ENCODE assay signal across 19 mouse cellular contexts in genomic region chr9:97639967-97640549, GRCm38 (mm10).
DNase-seq lines count a peak whose midpoint lies in the region; ATAC-seq and TF ChIP-seq lines count a peak whose summit lies in the region.
"Had no signal": no experiment of that assay in that cellular context is flagged by ENCODE, and none has a peak within 500 bp of the region (broad histone marks: within the 10 kb centered on the region; RNA-seq: fewer than 3 reads in every experiment).

No protein-coding gene starts in this region.

- no peaks in the 10 kb centered on the region for H3K4me1 ChIP-seq in lung, adult 2 months (ENCODE audit: control insufficient read depth, insufficient read depth, low read length)
- no peaks in the 10 kb centered on the region for H3K4me1 ChIP-seq in intestine, embryonic 16.5 days (ENCODE audit: control insufficient read depth, insufficient read depth, low read length)
- peaks cover 4% of the 10 kb centered on the region; the same call in 1 of the 2 replicates for H3K4me1 ChIP-seq in kidney, embryonic 14.5 days (ENCODE audit: control insufficient read depth, insufficient read depth, low read length)
- H3K4me1 ChIP-seq: embryonic facial prominence, embryonic 13.5 days; heart, embryonic 13.5 days; limb, embryonic 10.5 days; liver, embryonic 13.5 days had no signal

- H3K9me3 ChIP-seq in intestine, embryonic 16.5 days (ENCODE audit: control insufficient read depth, low read length) = no peaks in the 10 kb centered on the region
- H3K9me3 ChIP-seq in kidney, embryonic 14.5 days (ENCODE audit: control insufficient read depth, low read length) = no peaks in the 10 kb centered on the region
- H3K9me3 ChIP-seq: embryonic facial prominence, embryonic 13.5 days; heart, embryonic 13.5 days; kidney, embryonic 15.5 days; limb, embryonic 10.5 days; liver, embryonic 13.5 days had no signal

- no peak overlapping the region for H3K9ac ChIP-seq in intestine, embryonic 16.5 days (ENCODE audit: low read depth, low read length)
- no peak overlapping the region for H3K9ac ChIP-seq in kidney, embryonic 14.5 days (ENCODE audit: low read depth, low read length)
- H3K9ac ChIP-seq: embryonic facial prominence, embryonic 13.5 days; heart, embryonic 13.5 days; kidney, embryonic 15.5 days; liver, embryonic 13.5 days had no signal

- H3K27me3 ChIP-seq in intestine, embryonic 16.5 days (replicated peaks; ENCODE audit: control insufficient read depth, insufficient read depth, low read length) = no peaks in the 10 kb centered on the region
- no peaks in the 10 kb centered on the region for H3K27me3 ChIP-seq in kidney, embryonic 14.5 days (ENCODE audit: control insufficient read depth, insufficient read depth, low read length)
- H3K27me3 ChIP-seq: embryonic facial prominence, embryonic 13.5 days; kidney, embryonic 15.5 days; liver, embryonic 13.5 days had no signal

- H3K4me3 ChIP-seq in lung, adult 2 months (replicated peaks; ENCODE audit: extremely low read depth, low read depth, low read length) = no peak overlapping the region
- H3K4me3 ChIP-seq in intestine, embryonic 16.5 days (ENCODE audit: low read length) = no peak overlapping the region
- no peak overlapping the region for H3K4me3 ChIP-seq in kidney, embryonic 14.5 days (ENCODE audit: low read length)
- H3K4me3 ChIP-seq: embryonic facial prominence, embryonic 13.5 days; heart, embryonic 13.5 days; kidney, embryonic 15.5 days; limb, embryonic 10.5 days; liver, embryonic 13.5 days had no signal

- TF ChIP-seq POLR2A in lung, adult 2 months (IDR thresholded peaks at IDR 0.05; ENCODE audit: borderline replicate concordance, extremely low read depth, low read depth, low read length) = no peak

- ATAC-seq in intestine, embryonic 16.5 days = peak; percentile 76
- ATAC-seq in kidney, embryonic 14.5 days (ENCODE audit: low FRiP score, low TSS enrichment) = no peak
- ATAC-seq: hindbrain, embryonic 16.5 days had no signal

- 74% methylated on average over 6 of the region's 6 CpGs for WGBS in lung, adult 2 months
- 85% methylated on average over 6 of the region's 6 CpGs for WGBS in intestine, embryonic 16.5 days
- 93% methylated on average over 6 of the region's 6 CpGs for WGBS in kidney, embryonic 14.5 days

- no peaks in the 10 kb centered on the region for H3K36me3 ChIP-seq in intestine, embryonic 16.5 days (ENCODE audit: control insufficient read depth, insufficient read depth, low read length)
- no peaks in the 10 kb centered on the region for H3K36me3 ChIP-seq in kidney, embryonic 14.5 days (ENCODE audit: control insufficient read depth, insufficient read depth, low read length)
- H3K36me3 ChIP-seq: embryonic facial prominence, embryonic 13.5 days; heart, embryonic 13.5 days; kidney, embryonic 15.5 days; limb, embryonic 10.5 days; liver, embryonic 13.5 days had no signal

- no peak overlapping the region for H3K27ac ChIP-seq in intestine, embryonic 16.5 days (ENCODE audit: low read length)
- H3K27ac ChIP-seq in kidney, embryonic 14.5 days (ENCODE audit: low read depth, low read length) = no peak overlapping the region
- H3K27ac ChIP-seq: embryonic facial prominence, embryonic 13.5 days; heart, embryonic 13.5 days; kidney, embryonic 15.5 days; limb, embryonic 10.5 days; liver, embryonic 13.5 days; macrophage had no signal

- H3K4me2 ChIP-seq in intestine, embryonic 16.5 days (ENCODE audit: low read depth, low read length) = no peak overlapping the region
- H3K4me2 ChIP-seq in kidney, embryonic 14.5 days (replicated peaks; ENCODE audit: low read depth, low read length) = no peak overlapping the region
- H3K4me2 ChIP-seq: embryonic facial prominence, embryonic 13.5 days; heart, embryonic 13.5 days; kidney, embryonic 15.5 days; liver, embryonic 13.5 days; midbrain, embryonic 11.5 days had no signal

- no peak for TF ChIP-seq CTCF in lung, adult 2 months (IDR thresholded peaks at IDR 0.05; ENCODE audit: insufficient read depth, low read length)

- DNase-seq in heart, adult 11 months = peak; percentile 43
- DNase-seq in heart, adult 8-10 months (ENCODE audit: low spot score) = no peak
- peak; percentile 14 for DNase-seq in lung, postnatal 25 days (ENCODE audit: low spot score)
- no peak for DNase-seq in lung, adult 2 months
- peak; percentile 27 for DNase-seq in cerebellum, adult 9-11 months
- DNase-seq in urinary bladder, postnatal 14 days (ENCODE audit: low spot score) = no peak
- DNase-seq: adrenal gland, postnatal 10 days; heart, postnatal 36 days; liver, embryonic 13.5 days; thymus, postnatal 4 days had no signal

Comparison
In these comparisons a context has a peak if more than half of its experiments do, and no peak if none do; other contexts are left out.
1. DNase-seq: peak in heart, adult 11 months (single experiment), lung, postnatal 25 days (single experiment) and cerebellum, adult 9-11 months (single experiment); none in heart, adult 8-10 months (single experiment), lung, adult 2 months (single experiment) and urinary bladder, postnatal 14 days (single experiment).